Mouse (Mus musculus) midbrain, postnatal 0 days (tissue): ENCODE measurements around the gene Sema7a. TPM values are rescaled to one million over a fixed set of nuclear protein-coding genes. Genes with fewer than 3 reads are reported as not detected.

Source experiments
- ATAC-seq: fragments of 200-750 bp; cut with Nextera tagmentation; 2 replicates; pipeline ENCODE4 v1.8.0; 2017; ENCODE audit warnings: moderate number of reproducible peaks, mild to moderate bottlenecking, moderate TSS enrichment, moderate library complexity; ENCODE audit not compliant: low FRiP score
- DNase-seq: peaks from one replicate; pipeline ENCODE4 v3.0.0-alpha.2; 2015; ENCODE audit warnings: low spot score
- H3K27ac ChIP-seq: fragments of 300-500 bp; sonication (generic); 2 replicates; pipeline ENCODE4 v1.5.1; 2014; ENCODE audit warnings: low read depth, mild to moderate bottlenecking, low read length, mixed read lengths
- H3K27me3 ChIP-seq: fragments of 300-500 bp; sonication (generic); 2 replicates; pipeline ENCODE4 v1.6.1; 2014; ENCODE audit warnings: low read length, control low read depth, mixed read lengths; ENCODE audit not compliant: insufficient read depth
- H3K36me3 ChIP-seq: fragments of 300-500 bp; sonication (generic); 2 replicates; pipeline ENCODE4 v1.6.1; 2014; ENCODE audit warnings: low read length, control low read depth, mixed read lengths; ENCODE audit not compliant: insufficient read depth
- H3K4me1 ChIP-seq: fragments of 300-500 bp; sonication (generic); 2 replicates; pipeline ENCODE4 v1.6.1; 2014; ENCODE audit warnings: mild to moderate bottlenecking, control low read depth, antibody characterized with exemption, low read length, mixed read lengths; ENCODE audit not compliant: insufficient read depth
- H3K4me2 ChIP-seq: fragments of 300-500 bp; sonication (generic); 2 replicates; pipeline ENCODE4 v1.6.1; 2014; ENCODE audit warnings: low read depth, mild to moderate bottlenecking, low read length, mixed read lengths; ENCODE audit not compliant: poor library complexity, severe bottlenecking
- H3K4me3 ChIP-seq: fragments of 300-500 bp; sonication (generic); 2 replicates; pipeline ENCODE4 v1.5.1; 2014; ENCODE audit warnings: low read depth, mild to moderate bottlenecking, low read length, moderate library complexity
- H3K9ac ChIP-seq: fragments of 300-500 bp; sonication (generic); replicated peaks from 2 replicates; pipeline ENCODE4 v1.6.1; 2014; ENCODE audit warnings: mild to moderate bottlenecking, low read length, moderate library complexity, mixed read lengths; ENCODE audit not compliant: poor library complexity, severe bottlenecking
- H3K9me3 ChIP-seq: fragments of 300-500 bp; sonication (generic); 2 replicates; pipeline ENCODE4 v1.6.1; 2016; ENCODE audit warnings: low read length, control low read depth
- CTCF ChIP-seq: IDR thresholded peaks from 2 replicates; pipeline ENCODE4 v1.5.1; 2016; ENCODE audit warnings: antibody characterized with exemption, mild to moderate bottlenecking
- WGBS: fragments of 180-500 bp; shearing (Covaris S2); extraction: QIAGEN DNeasy Blood & Tissue Kit; methylation state at CpG from one replicate; pipeline ENCODE4 v1.1.7; 2014; 5-methylcytosine and 5-hydroxymethylcytosine counted together
- polyA plus RNA-seq: library from polyadenylated mRNA; unstranded; fragments of >200 nt; fragmentation: Nextera tagmentation; extraction: Ambion mirVana; gene quantifications from 2 replicates; pipeline ENCODE4 v1.2.1, GENCODE M21; 2015
- total RNA-seq: library from RNA; depleted of rRNA; stranded (reverse); fragments of >200 nt; gene quantifications from 2 replicates; pipeline ENCODE4 v1.2.3, GENCODE M21; 2014

Gene Sema7a
- total and polyA plus RNA-seq, 2 experiments from 2014 or later = 3.2 to 49.5 TPM

DNA sequence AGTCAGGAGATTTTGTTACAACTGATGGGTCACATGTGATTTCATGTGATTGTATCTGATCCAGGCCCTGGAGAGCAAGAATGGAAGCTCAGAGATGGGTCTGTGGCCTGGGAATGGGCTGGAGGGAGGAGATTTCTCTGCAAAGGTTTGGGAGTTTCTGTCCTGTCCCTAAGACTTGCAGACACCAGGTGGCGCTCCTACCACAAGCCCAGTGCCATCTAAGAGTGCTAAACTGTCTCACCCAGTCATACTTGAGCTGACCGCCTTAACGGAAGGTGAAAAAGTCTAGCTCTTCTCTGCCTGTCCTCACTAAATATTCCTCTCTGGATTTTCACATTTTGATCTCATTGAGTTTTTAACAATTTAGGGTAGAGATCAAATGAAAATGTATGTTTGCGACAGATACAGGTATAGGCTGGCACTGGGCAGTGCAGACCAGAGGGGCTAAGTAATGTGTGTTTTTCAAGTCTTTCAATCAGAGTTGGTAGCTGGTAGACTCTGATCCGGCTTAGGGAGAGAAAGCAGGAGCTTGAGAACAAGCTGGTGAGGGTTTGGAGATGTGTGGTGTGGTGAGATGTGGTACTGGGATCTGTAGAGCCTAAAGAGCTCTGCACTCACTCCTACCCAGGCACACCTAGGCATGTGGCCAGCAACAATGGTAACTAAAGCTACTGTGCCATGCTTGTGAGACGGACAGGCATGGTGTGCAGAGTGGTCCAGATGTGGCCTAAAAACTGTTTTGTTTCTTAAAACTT, 4.1 kb upstream of the Sema7a start:
- H3K36me3 ChIP-seq = no peaks in the 10 kb centered on the region
- peak; percentile 85 for DNase-seq
- H3K4me1 ChIP-seq = no peaks in the 10 kb centered on the region; the same call in 1 of the 2 replicates
- ATAC-seq = 0 out of 2 replicates have a peak, but pooled peaks have one; percentile 35
- H3K9me3 ChIP-seq = no peaks in the 10 kb centered on the region
- no peak overlapping the region for H3K4me3 ChIP-seq
- 30% methylated on average over 6 of the region's 6 CpGs for WGBS
- no peak overlapping the region for H3K4me2 ChIP-seq
- H3K27ac ChIP-seq = no peak overlapping the region
- H3K27me3 ChIP-seq = no peaks in the 10 kb centered on the region
- peak; percentile 94 for TF ChIP-seq CTCF
- no peak overlapping the region for H3K9ac ChIP-seq

DNA sequence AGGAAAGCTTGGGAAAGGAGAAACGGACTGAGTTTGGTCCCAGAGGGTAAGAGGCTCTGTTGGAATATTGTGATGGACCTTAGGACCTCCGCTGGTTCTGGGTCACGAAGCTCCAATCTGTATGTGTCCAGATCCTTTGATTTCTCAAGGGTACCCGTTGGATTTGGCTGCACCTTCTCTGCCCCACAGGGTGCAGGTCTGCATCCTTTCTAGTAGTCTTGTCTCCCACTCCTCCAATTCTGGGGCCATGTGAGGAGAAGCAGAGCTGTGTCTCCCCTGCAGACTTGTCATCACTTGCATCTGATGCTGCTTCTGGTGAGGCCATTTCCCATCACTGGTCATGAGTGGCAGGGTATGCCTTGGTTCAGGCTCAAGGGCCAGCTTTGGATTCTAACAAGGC, 2.7 kb upstream of the Sema7a start:
- TF ChIP-seq CTCF = no peak
- H3K9me3 ChIP-seq = no peaks in the 10 kb centered on the region
- ATAC-seq (no peak), DNase-seq (no peak)
- H3K9ac ChIP-seq = no peak overlapping the region
- no peak overlapping the region for H3K27ac ChIP-seq
- H3K36me3 ChIP-seq = no peaks in the 10 kb centered on the region
- no peaks in the 10 kb centered on the region for H3K27me3 ChIP-seq
- H3K4me3 ChIP-seq = no peak overlapping the region
- 86% methylated on average over 4 of the region's 4 CpGs for WGBS
- H3K4me2 ChIP-seq = no peak overlapping the region
- H3K4me1 ChIP-seq = peaks cover 4% of the 10 kb centered on the region

DNA sequence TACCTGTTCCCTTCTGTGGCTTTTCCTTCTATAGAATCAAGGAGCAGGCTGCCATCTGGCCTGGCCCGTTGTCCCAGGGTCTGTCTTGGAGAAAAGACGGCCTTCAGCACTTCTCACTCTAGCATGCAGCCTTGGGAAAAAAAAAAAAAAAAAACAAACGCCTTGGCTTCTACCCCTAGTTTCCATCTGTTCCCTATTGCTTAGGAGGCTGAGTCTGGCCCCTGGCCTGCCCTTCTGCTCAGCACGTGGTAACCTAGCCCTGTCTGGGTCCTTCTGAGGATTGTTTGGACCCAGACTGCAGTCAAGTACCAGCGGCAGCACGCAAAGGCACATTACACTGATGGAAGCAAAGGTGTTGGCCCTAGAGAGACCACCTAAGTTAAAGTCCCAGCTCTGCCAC, 2.3 kb upstream of the Sema7a start:
- ATAC-seq (no peak), DNase-seq (no peak)
- Histone ChIP-seq H3K36me3 (no peaks in the 10 kb centered on the region), H3K27me3 (no peaks in the 10 kb centered on the region), H3K4me1 (peaks cover 4% of the 10 kb centered on the region), H3K4me2 (no peak overlapping the region), H3K9ac (no peak overlapping the region), H3K9me3 (no peaks in the 10 kb centered on the region), H3K4me3 (no peak overlapping the region), H3K27ac (no peak overlapping the region)
- WGBS = 67% methylated on average over 6 of the region's 6 CpGs
- no peak for TF ChIP-seq CTCF

DNA sequence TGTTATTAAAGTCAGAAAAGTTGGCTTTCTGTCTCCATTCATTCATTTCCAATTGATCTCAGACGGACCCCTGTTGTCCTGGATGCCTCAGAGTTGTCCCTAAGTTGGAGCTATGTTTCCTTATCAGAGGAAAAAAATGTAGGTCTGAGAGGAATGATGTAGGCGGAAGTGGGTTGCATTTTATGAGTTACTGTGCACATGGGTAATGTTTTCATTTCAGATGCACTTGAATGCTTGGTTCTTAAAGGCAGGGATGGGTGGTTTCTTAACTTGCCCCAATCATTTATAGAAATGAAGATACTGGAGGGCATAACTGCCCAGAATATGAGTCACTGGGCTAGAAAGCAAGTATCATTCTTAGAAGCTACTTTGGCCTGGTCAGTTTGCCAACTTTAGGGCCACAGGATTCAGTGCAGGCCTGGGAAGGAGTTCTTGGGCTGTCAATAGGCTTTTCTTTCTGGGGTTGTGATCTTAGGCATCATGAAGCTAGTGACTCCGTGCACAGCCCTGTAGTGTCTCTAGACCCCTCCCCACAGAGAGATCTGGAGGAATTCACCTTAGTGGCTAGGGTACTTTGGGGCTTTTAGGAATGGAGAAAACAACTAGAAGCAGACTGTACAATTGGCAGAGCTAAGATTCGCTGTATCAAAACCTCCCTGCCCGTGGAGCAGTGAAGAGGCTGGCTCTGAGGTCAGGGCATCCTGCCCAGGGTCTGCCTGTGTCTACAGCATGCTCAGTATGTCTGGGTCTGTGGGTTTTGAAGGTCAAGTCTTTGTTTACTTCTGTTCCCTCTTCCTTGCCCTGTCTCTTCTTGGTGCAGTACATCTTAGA, 1.5 kb upstream of the Sema7a start:
- no peak for TF ChIP-seq CTCF
- Histone ChIP-seq H3K4me1 (peaks cover 4% of the 10 kb centered on the region), H3K9me3 (no peaks in the 10 kb centered on the region), H3K27ac (no peak overlapping the region), H3K36me3 (no peaks in the 10 kb centered on the region), H3K9ac (no peak overlapping the region), H3K27me3 (no peaks in the 10 kb centered on the region), H3K4me3 (no peak overlapping the region), H3K4me2 (peak overlapping the region; percentile 80; the same call in 1 of the 2 replicates)
- ATAC-seq = no peak
- DNase-seq = no peak
- 81% methylated on average over 5 of the region's 5 CpGs for WGBS

DNA sequence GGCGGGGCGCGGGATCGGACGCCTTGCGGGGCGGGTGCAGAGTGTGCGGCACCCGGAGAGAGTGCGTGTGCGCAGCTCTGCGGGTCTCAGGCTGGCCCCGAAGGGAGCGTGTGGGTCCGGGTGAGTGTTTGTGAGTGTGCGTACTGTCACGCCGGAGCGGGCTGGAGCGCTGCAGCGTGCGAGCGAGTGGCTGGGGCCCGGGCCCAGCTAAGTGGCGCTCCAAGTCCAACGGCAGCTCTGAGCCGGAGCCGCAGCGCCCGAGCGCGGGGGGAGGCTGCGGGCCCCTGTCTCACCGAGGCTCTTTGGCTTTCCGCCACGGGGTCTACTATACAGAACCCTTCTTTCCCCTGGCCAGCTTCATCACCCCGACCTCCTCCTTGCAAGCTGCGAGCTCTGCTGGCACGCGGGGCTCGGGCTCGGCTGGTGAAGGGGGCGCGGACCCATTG, 460 bp downstream of the Sema7a start:
- ATAC-seq = peak; percentile 73
- Histone ChIP-seq H3K9me3 (no peaks in the 10 kb centered on the region), H3K9ac (peak overlapping the region; percentile 84), H3K36me3 (no peaks in the 10 kb centered on the region), H3K27me3 (no peaks in the 10 kb centered on the region), H3K4me2 (peak overlapping the region; percentile 80), H3K4me3 (peak overlapping the region; percentile 84), H3K27ac (peak overlapping the region; percentile 90), H3K4me1 (peaks cover 4% of the 10 kb centered on the region)
- peak; percentile 63 for DNase-seq
- 0% methylated on average over 37 of the region's 44 CpGs for WGBS
- no peak for TF ChIP-seq CTCF
